Mouse (Mus musculus) frontal cortex, adult (tissue): ENCODE results near the gene Efcab6.

ENCODE experiments used
- ATAC-seq: cut with Nextera tagmentation; 2 replicates; pipeline ENCODE4 v1.9.2; 2017; ENCODE audit warnings: mild to moderate bottlenecking, moderate library complexity, mixed read lengths; ENCODE audit not compliant: low TSS enrichment

Efcab6 gene

DNA sequence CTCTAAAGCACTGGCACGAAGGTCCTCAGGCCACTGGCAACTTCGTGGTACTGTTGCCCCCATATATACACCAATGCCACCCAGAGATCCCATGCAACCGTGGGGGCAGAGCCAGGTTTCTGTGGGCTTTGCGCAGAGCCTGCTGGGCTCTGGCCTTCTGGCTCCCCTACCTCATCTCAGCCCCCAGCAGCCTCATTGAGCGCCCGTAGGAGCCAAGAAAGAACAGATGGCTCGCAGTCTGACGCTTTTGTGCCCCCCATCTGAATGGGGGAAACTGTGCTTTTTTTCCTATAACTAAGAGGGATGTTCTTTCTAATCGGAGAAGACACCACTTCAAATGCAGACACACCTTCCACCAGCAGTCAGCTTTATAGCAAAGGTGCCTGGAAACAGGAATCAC is 180.9 kb downstream of the Efcab6 start:
- ATAC-seq = no peak

DNA sequence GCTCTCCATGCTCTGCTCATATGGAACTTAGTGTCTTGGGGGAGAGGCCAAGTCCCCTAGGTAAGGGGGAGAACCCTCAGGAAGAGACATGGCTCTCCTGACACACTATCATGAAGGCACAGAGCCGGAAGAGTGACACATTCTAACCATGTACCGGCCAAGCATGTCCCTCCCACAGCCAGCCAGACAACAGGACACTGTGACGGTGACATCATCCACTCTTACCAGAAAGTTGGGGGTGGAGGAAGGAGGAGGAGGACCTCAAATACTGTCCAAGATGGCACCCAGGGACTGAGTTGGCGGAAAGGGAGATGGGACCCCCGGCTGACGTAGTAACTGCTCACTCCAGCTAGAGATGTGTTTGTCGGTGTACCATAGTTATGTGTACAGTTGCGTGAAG is 181.4 kb downstream of the Efcab6 start:
- ATAC-seq = peak; percentile 57; the same call in 1 of the 2 replicates

GRCm38 (mm10) chr15:83879845-83880244 is 185.3 kb downstream of the Efcab6 start:
- no peak for ATAC-seq

DNA sequence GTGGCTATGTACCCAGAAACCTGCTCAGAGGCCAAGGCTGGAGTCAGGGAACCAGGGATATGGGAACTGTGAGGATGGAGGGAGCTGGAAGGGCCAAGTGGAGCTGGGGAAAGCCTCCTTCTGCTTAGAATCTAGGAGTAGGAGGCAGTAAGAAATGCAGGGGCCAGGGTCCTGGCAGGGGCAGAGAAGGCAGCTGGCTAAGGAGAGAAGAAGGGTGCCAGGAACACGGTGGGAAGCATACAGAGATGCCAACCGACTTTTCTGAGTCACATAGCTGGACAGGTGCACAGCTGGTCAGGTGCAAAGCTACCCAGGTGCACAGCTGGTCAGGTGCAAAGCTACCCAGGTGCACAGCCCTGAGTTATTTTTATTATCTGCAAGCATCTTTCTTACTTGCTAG is 187.3 kb downstream of the Efcab6 start:
- no peak for ATAC-seq

GRCm38 (mm10) chr15:83877155-83877866 is 187.9 kb downstream of the Efcab6 start:
- no peak for ATAC-seq

GRCm38 (mm10) chr15:83870936-83871335 is 194.2 kb downstream of the Efcab6 start:
- no peak for ATAC-seq

DNA sequence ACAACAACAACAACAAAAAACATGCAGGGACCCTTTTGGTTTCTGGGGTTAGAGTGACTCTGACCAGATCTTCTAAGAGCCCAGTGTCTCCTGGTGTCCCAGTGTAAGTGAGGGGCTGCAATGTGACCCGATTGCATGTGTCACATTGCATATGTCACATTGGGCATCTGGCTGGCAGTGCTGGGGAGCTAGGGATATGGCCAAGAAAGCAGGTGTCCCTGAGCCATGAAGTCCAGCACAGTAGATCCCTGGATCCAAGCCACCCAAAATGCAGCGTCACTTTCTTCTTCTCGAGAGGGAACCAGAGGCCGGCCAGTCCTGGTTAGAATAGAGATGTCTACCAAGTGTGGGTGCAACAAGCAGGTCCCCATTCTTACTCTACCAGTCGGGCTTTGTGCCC is 199.6 kb downstream of the Efcab6 start:
- no peak for ATAC-seq

DNA sequence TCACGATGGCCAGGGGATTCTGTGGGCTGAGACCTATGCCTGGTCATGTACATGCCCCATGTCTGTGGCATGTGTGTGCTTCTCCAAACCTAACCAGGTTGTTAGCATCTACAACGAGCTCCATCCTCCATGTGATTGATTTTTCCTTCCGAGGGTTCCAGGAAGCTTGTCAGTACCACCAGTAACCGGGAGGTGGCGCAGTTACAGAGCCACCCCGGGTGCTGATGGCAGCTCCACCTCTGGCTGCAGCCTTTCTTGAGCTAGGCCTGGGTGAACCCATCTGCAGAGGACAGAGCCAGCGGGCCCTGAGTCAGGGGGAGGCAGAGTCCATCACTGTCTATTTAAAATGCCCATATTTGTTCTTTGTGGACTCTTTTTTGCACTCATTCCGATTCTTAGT is 208.1 kb downstream of the Efcab6 start:
- ATAC-seq = peak; percentile 39

- peak; percentile 66 for ATAC-seq
Measured at GRCm38 (mm10) chr15:83853400-83853811, 211.8 kb downstream of the Efcab6 start.

DNA sequence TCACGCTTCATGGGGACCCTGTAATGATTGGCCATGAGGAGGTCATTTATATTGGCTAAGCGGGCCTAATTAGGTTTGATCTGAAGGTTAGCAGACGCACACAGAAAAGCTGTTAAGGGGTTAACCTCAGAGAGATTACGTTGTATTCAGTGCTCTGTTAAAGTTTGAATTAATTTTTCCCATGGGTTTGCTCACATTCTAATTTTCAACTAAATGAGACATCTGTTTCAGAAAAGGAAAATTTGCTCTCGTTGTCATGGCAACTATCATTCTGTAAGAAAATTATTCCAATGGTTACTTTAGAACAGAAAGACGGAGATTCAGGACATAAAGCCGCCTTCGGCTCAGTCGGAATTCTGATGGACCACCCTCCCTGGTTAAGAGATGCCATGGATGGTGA is 217.0 kb downstream of the Efcab6 start:
- 0 out of 2 replicates have a peak, but pooled peaks have one; percentile 13 for ATAC-seq

GRCm38 (mm10) chr15:83847512-83847911 is 217.7 kb downstream of the Efcab6 start:
- peak; percentile 36 for ATAC-seq

GRCm38 (mm10) chr15:83846592-83846991 is 218.6 kb downstream of the Efcab6 start:
- no peak for ATAC-seq

DNA sequence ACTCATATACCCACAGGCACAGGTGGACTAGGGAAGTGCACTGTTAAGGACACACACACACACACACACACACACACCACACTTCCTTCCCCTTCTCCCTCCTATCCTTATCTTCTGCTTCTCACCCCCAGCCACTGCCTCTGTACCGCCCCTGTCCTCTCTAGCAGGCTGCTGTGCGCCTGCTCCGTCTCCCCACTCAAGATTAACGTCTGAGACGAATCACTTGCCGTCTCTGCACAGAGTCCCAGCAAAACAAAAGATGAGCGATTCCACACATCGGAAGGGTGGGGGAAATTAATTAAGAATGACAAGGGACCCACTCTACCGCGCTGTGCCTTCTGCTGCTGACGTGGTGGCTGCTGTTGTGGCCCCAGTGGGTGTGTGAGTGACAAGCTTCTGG is 219.4 kb downstream of the Efcab6 start:
- ATAC-seq = no peak

GRCm38 (mm10) chr15:83842915-83843789 is 222.0 kb downstream of the Efcab6 start:
- ATAC-seq = no peak

DNA sequence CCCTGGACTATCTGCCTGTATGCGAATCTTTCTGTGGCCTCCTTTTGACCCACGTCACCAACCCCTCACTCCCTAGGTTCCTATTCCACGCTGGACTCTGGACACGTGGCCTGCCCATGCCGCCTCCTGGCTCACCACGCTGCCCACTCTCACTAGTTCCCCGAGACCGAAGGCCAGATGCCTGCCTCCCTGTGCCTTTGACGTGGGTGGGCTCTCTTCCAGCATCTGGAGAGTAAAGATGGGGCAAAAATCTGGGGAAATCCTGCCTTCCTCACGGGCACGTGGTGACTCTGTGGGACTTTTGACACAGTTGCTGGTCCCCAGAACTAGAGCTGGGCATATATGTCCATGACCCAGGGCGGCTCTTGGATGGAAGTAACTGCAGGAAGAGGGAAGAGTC is 222.8 kb downstream of the Efcab6 start:
- no peak for ATAC-seq

DNA sequence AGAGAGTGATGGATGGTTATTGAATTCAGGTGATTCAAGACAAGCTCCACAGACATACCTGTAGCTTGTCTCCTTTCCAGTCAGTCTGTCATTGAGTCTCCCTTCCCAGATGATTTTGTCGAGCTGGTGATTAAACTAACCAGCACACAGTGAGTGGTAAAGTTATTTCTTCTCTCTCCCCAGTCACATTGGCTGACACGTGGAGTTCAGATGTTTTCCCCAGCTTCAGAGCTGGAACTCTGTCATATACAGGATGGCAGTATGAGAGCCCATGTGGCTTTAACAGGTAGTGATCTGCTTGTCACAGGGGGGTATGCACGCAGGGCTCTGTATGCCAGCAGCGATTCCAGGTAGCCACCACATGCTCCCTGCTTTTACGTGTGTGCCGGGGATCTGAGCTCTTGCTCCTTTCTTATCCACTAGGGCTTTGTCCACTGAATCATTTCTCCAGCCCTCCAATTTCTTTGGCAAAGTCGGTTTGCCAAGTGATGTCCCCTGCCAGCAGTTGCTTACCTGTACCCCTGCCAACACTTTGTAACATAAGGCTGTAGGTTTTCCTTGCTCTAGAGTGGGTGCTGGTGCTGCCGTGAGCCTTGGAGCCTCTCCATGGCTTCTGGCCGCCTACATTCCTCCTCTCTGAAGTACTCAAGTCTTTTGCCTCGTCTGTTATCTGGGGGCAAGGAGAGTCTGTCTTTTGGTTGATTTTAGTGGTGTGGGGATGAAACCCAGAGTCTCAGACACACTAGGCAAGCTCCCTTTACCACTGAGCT is 224.0 kb downstream of the Efcab6 start:
- peak; percentile 48 for ATAC-seq

GRCm38 (mm10) chr15:83832265-83832664 is 232.9 kb downstream of the Efcab6 start:
- ATAC-seq = no peak

DNA sequence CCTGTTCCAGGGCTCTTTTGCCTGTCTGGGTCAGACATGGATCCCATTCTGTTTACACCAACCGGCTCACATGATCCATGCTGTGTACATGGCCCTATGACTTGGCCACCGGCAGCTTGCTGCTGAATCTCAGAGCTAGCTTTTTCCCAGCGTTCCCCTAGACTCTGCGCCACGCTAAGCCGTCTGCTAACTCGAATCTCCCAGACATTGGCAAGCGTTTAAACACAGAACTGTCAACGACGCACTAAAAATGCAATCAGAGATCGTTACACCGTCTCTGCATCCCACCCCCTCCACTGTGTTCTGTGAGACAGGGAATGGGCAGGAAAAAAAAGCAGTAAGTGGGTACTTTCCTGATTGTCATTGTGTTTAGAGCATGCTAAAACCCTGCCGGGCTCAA is 236.0 kb downstream of the Efcab6 start:
- ATAC-seq = peak; percentile 60

DNA sequence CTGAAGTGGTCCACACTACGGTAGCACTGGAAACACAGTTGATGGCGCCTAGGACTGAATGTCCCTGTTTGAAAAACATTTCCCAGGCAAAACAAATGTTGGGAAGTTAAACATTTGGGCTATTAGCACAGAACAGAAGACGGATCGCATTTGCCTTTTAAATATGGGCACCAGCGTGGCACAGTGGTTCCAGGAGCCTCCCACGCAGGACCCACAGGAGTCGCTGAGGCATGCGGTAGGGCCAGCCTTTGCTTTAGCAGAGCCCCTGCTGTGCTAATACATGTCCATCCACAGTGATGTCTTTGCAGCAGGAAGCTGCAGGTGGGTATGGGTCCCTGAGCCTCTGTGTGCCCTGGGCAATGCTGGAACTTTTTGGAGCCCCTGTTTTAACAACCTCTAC is 237.2 kb downstream of the Efcab6 start:
- no peak for ATAC-seq
